Mouse (Mus musculus) spleen, adult 2 months (tissue): ENCODE results near the gene Gm48552. TPM values are rescaled to one million over a fixed set of nuclear protein-coding genes. Genes with fewer than 3 reads are reported as not detected.
A peak's percentile ranks its signal among the peaks of the same experiment; 100 is the strongest.

Experiments
- DNase-seq, 2 experiments: peaks; one replicate each; pipeline versions ENCODE4 v3.0.0 to v3.0.0-alpha.2; 2012 to 2021; ENCODE audit warnings: low spot score in 2 of 2, low read depth in 1 of 2
- H3K27ac ChIP-seq: fragments of 200-500 bp; 2 replicates; pipeline ENCODE4 v1.5.1; 2012; ENCODE audit warnings: low read length, inconsistent platforms; ENCODE audit not compliant: insufficient read depth
- H3K27me3 ChIP-seq: fragments of 200-500 bp; 2 replicates; pipeline ENCODE4 v1.6.1; 2012; ENCODE audit warnings: mild to moderate bottlenecking, moderate library complexity, low read length, inconsistent platforms; ENCODE audit not compliant: control insufficient read depth, insufficient read depth
- H3K36me3 ChIP-seq: fragments of 200-500 bp; 2 replicates; pipeline ENCODE4 v1.6.1; 2012; ENCODE audit warnings: mild to moderate bottlenecking, low read length, inconsistent platforms; ENCODE audit not compliant: control insufficient read depth, insufficient read depth
- H3K4me1 ChIP-seq: fragments of 200-500 bp; 2 replicates; pipeline ENCODE4 v1.6.1; 2011; ENCODE audit warnings: inconsistent platforms; ENCODE audit not compliant: control insufficient read depth, insufficient read depth, insufficient read length
- H3K4me3 ChIP-seq: fragments of 200-500 bp; 2 replicates; pipeline ENCODE4 v1.5.1; 2011; ENCODE audit warnings: mild to moderate bottlenecking, inconsistent platforms; ENCODE audit not compliant: insufficient read depth, insufficient read length; ENCODE audit errors: extremely low read depth
- CTCF ChIP-seq: fragments of 200-500 bp; IDR thresholded peaks from 2 replicates; pipeline ENCODE4 v1.5.1; 2011; ENCODE audit warnings: mild to moderate bottlenecking, inconsistent platforms; ENCODE audit not compliant: insufficient read depth, insufficient read length, insufficient replicate concordance; ENCODE audit errors: extremely low read depth
- POLR2A ChIP-seq: fragments of 200-500 bp; IDR thresholded peaks from 2 replicates; pipeline ENCODE4 v1.6.1; 2011; ENCODE audit warnings: low read depth, low read length, inconsistent platforms
- whole genome bisulfite sequencing: fragments of 180-500 bp; shearing (Covaris S2); methylation state at CpG from one replicate; pipeline ENCODE4 v1.1.7; 2018; 5-methylcytosine and 5-hydroxymethylcytosine counted together
- polyA plus RNA-seq: library from polyadenylated mRNA; depleted of rRNA; stranded (reverse); fragments of >200 nt; gene quantifications from 2 replicates; pipeline ENCODE4 v1.2.3, GENCODE M21; 2012

Gm48552 gene
- polyA plus RNA-seq, 1 experiment = 2.9 TPM

GRCm38 (mm10) chr10:81346453-81347067 is 42.2 kb upstream of the Gm48552 start:
- 17% methylated on average over 55 of the region's 55 CpGs for WGBS
- DNase-seq = peak in 1 of 2 experiments; percentile 66
- TF ChIP-seq CTCF = no peak
- no peak for TF ChIP-seq POLR2A
- H3K4me1 ChIP-seq = peaks cover 31% of the 10 kb centered on the region
- H3K27ac ChIP-seq = no peak overlapping the region
- peaks cover 4% of the 10 kb centered on the region for H3K27me3 ChIP-seq
- no peaks in the 10 kb centered on the region; the same call in 1 of the 2 replicates for H3K36me3 ChIP-seq
- H3K4me3 ChIP-seq = peak overlapping the region; percentile 37; the same call in 1 of the 2 replicates

- H3K27me3 ChIP-seq = no peaks in the 10 kb centered on the region
- TF ChIP-seq CTCF (no peak), POLR2A (no peak)
- no peak overlapping the region for H3K27ac ChIP-seq
- WGBS = 21% methylated on average over 12 of the region's 12 CpGs
- H3K4me1 ChIP-seq = peaks cover 26% of the 10 kb centered on the region
- H3K4me3 ChIP-seq = no peak overlapping the region
- DNase-seq = no peak
- H3K36me3 ChIP-seq = no peaks in the 10 kb centered on the region; the same call in 1 of the 2 replicates
Measured at GRCm38 (mm10) chr10:81349146-81349545, 39.7 kb upstream of the Gm48552 start.

- no peak for TF ChIP-seq CTCF
- no peak for TF ChIP-seq POLR2A
- Histone ChIP-seq H3K27me3 (no peaks in the 10 kb centered on the region), H3K4me1 (peaks cover 18% of the 10 kb centered on the region), H3K27ac (peak overlapping the region; percentile 30; the same call in 1 of the 2 replicates), H3K36me3 (no peaks in the 10 kb centered on the region; the same call in 1 of the 2 replicates), H3K4me3 (peak overlapping the region; percentile 87)
- 2% methylated on average over 29 of the region's 29 CpGs for WGBS
- no peak for DNase-seq
Measured at GRCm38 (mm10) chr10:81349961-81350350, 38.8 kb upstream of the Gm48552 start.

- H3K27ac ChIP-seq = peak within 1 kb of the TSS; percentile 73
- H3K36me3 ChIP-seq = no peaks in the 10 kb centered on the region; the same call in 1 of the 2 replicates
- no peaks in the 10 kb centered on the region for H3K27me3 ChIP-seq
- 1% methylated on average over 54 of the region's 54 CpGs for WGBS
- peak within 1 kb of the TSS; percentile 87 for H3K4me3 ChIP-seq
- peak; percentile 96 to 99 for DNase-seq
- peaks cover 16% of the 10 kb centered on the region for H3K4me1 ChIP-seq
- TF ChIP-seq POLR2A (no peak), CTCF (peak; percentile 70; the same call in 1 of the 2 replicates)
Measured at GRCm38 (mm10) chr10:81350351-81351063, 38.3 kb upstream of the Gm48552 start, which contains the start of gene Hmg20b. Hmg20b (minus strand) TSS chr10:81350480.

- 32% methylated on average over 9 of the region's 9 CpGs for WGBS
- Histone ChIP-seq H3K4me1 (peaks cover 16% of the 10 kb centered on the region), H3K36me3 (no peaks in the 10 kb centered on the region; the same call in 1 of the 2 replicates), H3K4me3 (no peak overlapping the region), H3K27me3 (no peaks in the 10 kb centered on the region), H3K27ac (peak overlapping the region; percentile 51)
- no peak for TF ChIP-seq CTCF
- TF ChIP-seq POLR2A = no peak
- peak in 1 of 2 experiments; percentile 36 for DNase-seq
Measured at GRCm38 (mm10) chr10:81351678-81352291, 37.0 kb upstream of the Gm48552 start.

- TF ChIP-seq POLR2A = no peak
- TF ChIP-seq CTCF = no peak
- Histone ChIP-seq H3K27ac (no peak overlapping the region), H3K4me1 (peaks cover 20% of the 10 kb centered on the region; the same call in 1 of the 2 replicates), H3K36me3 (no peaks in the 10 kb centered on the region), H3K27me3 (no peaks in the 10 kb centered on the region), H3K4me3 (no peak overlapping the region)
- WGBS = 82% methylated on average over 9 of the region's 9 CpGs
- no peak for DNase-seq
Measured at GRCm38 (mm10) chr10:81354738-81355477, 33.9 kb upstream of the Gm48552 start.
